Mouse (Mus musculus) lung, postnatal 0 days (tissue): ENCODE results near the gene Adgrg5.

Source experiments
- CTCF ChIP-seq: IDR thresholded peaks from 2 replicates; pipeline ENCODE4 v1.5.1; 2016; ENCODE audit warnings: antibody characterized with exemption, mild to moderate bottlenecking
- EP300 ChIP-seq: IDR thresholded peaks from 2 replicates; pipeline ENCODE4 v1.6.1; 2016; ENCODE audit warnings: antibody characterized with exemption, mild to moderate bottlenecking, control low read depth

- TF ChIP-seq CTCF (no peak), EP300 (peak; percentile 57; the same call in 1 of the 2 replicates)
These were observed 892 bp upstream of the Adgrg5 start for GRCm38 (mm10) chr8:94922602-94923001.
